Mouse (Mus musculus): ENCODE measurements at regions not wholly inside any gene's neighbourhood (a gene's known extent, or its start where the extent isn't known, plus 50 kb on each side); places are given as distances from the start of the nearest gene placed in this dataset.

DNA sequence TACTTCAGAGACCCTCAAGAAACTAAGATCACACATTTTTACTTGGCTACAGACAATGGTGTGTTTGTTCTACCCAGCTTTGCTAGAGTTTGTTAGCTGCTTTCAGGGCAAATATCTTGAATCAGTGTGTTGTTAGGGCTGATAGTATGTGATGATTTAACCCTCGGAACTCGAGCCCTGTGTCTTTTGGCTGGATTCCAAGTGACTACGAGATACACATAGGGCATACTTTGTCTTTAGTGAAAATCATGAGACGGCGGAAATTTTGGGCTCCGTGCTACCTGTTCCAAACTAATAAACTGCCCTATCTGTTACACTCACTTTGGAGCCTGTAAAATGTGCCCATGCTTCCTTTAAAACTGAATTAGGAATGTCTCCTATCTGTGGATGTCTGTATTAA is 114.9 kb upstream of the Pde3a start:
- no peak for DNase-seq (ENCODE audit: low spot score in 2 of 2)

DNA sequence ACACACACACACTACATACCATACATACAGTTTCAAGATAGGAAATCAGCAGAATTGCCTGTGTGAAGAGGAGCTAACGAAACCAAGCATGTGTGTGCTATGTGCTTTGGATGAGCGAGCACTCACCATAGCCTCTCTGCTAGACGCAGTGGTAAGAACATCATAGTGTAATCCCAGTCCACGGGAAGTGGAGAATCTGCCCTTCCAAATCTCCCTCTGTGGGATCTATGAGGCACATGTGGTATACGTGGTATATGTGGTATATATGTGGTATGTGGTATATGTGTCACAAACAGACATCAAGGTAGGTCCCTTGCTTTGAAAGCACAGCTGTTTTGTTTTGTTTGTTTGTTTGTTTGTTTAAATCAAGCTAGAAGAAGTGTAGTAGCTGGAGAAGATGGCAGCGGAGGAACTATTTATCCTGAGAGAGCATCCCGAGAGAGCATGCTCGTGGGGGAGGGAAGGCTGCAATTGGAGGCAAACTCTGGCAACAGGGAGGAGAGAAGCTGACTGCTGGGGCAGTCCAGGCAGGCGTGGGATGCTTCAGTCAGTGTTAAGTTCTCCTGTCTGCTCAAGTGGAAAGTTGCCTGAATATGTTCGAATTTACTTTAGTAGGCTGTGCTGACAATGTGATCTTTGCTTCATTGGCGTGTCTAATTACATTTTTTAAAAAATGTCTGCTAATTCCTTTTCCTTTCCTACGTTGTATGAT is 112.2 kb upstream of the Pde3a start:
- no peak for DNase-seq (ENCODE audit: low spot score in 2 of 2)

DNA sequence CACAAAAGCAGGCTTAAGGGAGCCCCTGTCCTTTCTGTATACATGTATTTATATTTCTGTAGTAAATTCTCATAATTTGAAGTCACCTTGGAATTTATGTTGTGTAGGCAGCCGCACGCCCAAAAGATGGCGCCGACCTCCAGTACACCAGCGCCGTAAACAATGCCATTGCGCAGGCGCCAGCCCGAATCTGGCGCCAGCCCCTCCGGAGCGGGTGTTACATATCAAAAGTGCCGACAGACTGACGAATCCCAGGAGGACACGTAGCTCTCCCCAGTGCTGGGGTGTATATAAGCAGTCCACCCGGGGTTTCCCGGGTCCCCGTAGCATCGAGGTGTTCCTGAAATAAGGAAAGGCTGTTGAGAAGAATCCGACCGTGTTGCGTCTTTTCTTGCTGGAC is 108.1 kb upstream of the Pde3a start:
- no peak for DNase-seq (ENCODE audit: low spot score in 2 of 2)

DNA sequence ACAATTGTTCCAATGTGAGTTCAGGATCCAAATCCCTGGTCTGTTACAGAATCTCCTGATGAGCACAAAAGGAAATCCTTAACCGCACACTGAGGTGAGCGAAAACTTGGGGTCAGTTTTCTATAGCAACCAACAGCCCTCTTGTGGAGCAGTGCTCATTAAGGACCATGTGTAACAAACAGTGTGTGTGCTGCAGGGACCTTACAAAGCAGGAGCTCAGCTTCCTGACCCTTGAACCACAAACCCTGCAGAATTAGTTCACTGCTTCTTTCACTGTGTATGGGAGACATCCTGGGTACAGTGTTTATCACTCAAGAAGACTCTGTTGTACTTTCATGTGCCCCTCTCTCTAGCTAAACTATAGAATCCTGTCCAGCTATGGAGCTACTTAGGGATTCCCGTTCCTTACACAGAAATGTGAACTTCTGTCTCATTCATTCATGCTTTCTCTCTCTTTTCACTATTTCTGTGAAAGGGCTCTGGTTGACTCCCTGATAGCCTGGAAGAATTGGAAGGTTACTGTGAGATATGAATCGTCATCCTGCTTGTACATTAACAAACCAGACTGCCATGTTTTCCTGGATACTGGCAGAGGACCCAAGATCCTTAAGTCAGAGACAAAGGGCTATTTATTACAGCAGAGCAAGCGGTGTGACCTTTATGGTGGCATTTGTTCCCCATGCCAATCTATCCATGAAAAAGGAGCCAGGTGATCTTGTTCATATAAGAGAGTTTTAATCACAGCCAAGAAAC is 100.5 kb upstream of the Pde3a start:
- no peak for DNase-seq (ENCODE audit: low spot score in 2 of 2)

DNA sequence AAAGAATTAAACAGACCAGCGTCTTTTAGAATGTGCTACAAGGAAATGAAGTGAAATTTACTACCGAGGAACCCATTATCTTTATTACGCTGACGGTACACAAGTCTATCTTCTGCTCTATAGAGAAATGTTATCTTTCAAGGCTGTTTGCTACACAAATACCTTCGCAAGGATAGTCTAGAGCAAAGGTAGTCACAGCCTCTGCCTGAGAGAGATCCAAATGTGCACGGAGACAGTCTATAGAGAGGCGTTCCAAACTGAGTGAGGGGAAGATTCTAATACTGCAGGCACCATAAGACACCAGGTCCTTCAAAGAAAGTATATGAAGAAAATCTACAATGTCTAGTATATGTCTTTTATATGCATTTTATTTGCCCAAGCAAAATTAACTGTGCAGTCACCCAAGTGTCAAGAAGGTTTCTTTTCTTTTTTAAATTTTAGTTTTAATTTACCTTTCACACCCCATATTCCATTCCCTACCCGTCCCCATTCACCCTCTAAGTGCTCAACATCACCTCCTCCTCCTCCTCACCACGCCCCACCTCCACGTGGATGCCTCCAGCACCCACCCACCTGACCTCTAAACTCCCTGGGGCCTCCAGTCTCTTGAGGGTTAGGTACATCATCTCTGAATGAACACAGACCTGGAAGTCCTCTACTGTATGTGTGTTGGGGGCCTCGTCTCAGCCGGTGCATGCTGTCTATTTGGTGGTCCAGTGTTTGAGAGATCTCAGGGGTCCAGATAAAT is 99.7 kb upstream of the Pde3a start:
- no peak for DNase-seq (ENCODE audit: low spot score in 2 of 2)

DNA sequence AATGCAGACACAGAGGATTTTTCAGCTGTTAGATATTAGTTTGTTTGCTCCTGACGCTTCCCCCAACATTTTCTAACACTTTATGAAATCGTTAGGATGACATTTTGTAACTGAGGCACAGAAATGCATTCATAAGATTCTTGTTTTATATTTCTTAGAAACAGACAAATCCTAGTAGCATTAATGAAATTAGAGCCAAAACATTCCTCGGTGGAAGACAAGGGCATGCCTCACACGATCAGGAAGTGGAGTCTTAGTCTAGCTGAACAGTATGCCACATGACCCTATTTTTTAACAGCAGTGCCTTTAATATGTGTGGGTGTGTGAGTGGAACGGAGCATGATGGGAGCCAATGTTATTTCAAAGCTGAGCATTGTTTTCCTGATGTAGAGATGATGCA is 89.7 kb upstream of the Pde3a start:
- DNase-seq (ENCODE audit: low spot score in 2 of 2): no peak

DNA sequence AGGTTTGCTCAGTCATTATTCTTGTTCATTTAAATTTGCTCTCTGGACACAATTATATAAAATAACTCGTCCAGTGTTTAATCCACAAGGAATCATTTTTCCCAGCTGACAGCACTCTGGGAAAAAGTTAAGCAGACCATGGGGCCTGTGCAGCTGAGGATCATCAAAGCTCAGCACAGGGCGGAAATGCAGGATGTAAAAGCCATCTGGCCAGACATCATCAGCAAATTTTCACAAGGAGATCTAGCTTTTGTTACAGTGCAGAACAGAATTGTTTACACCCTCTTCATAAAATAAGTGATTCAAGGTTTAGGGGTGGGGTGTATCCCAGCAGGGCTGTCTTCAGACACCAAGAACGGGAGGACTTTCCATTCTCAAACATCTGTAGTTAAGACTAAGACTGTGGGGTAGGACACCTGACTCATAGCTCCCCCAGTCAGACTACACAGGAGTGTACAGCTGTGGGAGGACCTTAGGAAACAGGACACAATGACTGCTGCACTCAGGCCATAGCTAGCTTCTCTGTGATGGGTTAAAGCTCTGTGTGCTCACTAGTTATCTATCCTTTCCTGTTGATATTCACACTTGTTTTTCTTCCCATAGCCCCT is 87.3 kb upstream of the Pde3a start:
- no peak for DNase-seq (ENCODE audit: low spot score in 2 of 2)

DNA sequence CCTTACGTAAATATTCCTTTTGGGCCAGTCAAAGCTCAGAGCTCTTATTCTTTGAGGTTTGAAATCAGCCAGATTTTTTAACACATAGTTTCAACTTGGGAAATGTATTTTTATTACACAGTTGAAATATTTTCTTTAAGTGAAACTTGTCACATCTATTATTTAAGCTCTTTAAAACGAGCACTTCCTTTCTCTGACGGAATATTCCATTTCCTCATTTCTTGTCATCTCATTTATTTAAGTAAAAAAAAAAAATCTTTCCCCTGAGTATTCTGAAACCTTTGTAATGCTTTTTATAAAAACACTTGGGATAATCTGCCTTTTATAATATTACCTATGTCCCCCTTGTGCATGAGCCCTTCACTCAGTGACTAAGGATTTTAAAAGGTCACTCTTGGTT is 81.8 kb upstream of the Pde3a start:
- no peak for DNase-seq (ENCODE audit: low spot score in 2 of 2)

DNA sequence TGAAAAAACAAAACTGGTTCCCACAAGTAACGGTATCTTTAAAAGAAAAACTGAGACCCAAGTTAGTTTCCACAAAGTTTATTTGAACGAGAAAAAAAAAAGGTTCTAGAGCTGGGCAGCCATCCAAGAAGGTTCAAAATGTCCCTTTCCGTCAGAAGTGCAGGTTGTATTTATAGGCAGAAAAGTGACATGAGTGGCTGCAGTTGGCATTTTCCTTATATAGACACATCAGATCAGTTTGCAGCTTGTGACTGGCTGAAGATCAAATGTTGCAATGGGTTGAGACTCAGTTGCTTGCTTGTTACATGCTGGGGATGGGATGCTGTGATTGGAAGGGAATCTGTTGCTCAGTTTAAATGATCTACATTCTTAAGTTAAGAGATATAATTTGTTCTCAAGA is 80.7 kb upstream of the Pde3a start:
- no peak for DNase-seq (ENCODE audit: low spot score in 2 of 2)

DNA sequence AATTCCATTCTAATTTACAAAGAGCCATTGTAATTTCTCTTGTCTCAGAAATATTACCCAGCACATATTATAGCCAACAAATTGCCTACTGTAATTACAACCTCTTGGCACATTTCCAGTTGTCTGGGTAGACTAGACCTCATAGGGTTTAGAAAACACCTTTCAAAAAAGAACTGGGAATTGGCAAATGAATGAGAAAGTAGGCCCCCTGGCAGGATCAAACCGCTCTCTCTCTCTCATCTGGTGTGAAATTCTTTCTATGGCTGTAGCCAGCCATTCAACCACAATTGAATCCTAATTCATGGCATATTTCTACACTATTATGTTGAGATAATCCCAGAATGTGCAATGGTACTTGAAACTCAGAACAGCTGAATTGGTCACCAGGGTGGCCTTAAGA is 65.3 kb upstream of the Pde3a start:
- DNase-seq (ENCODE audit: low spot score in 2 of 2): no peak

DNA sequence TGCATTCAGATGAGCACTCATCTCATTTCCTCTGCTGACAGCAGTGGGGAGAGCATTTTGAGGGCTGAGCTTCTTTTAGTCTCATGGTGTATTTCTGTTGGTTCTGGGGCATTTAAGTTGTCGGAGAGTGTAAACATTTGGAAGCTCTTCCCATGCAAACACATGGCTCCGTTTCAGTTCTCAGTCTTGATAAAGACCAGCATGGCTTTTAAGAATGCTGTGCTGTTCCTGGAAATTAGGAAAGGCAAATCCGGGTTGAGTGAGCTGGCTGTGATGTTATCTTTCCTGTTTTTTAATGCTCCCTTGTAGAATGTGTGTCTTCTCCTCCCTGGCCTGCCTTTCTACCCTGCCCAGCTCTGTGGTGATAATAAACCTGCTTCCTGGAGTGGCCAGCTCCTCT is 61.0 kb upstream of the Pde3a start:
- no peak for DNase-seq (ENCODE audit: low spot score in 2 of 2)

DNA sequence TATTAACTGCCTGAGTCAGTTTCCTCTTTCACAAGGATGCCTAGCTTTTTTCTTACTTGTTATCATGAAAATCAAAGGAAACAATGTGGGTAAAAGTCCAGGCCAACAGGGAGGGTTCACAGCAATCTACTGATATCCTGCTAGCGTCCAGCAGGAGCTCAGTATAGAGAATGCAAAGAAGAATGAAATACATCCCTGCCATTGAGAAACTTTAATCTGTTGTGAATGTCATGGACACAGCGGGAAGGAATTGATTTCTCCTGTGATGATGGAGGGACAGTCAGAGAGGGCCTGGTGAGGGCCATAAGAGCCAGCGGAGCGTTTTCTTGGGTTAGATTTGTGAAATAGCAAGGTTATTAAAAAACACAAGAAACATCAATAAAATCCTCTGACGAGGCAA is 60.0 kb upstream of the Pde3a start:
- no peak for DNase-seq (ENCODE audit: low spot score in 2 of 2)

DNA sequence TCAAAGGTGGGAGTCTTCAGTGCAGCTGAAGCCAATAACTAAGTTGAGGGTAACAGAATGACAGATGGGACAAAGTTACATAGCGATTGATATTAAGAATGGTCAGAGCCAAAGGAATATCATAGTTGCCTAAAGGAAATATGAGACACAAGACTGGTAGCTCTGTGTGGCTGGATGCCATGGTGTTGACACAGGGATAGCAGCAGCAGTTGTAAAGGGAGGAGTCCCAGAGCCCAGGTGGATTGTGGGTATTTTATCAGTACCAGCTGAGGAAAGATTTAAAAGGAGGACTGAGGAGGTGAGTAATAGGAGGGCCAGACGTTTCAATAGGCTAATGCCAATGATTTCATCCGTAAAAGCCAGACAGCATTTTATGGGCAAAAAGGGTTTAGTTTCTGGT is 59.4 kb upstream of the Pde3a start:
- no peak for DNase-seq (ENCODE audit: low spot score in 2 of 2)

DNA sequence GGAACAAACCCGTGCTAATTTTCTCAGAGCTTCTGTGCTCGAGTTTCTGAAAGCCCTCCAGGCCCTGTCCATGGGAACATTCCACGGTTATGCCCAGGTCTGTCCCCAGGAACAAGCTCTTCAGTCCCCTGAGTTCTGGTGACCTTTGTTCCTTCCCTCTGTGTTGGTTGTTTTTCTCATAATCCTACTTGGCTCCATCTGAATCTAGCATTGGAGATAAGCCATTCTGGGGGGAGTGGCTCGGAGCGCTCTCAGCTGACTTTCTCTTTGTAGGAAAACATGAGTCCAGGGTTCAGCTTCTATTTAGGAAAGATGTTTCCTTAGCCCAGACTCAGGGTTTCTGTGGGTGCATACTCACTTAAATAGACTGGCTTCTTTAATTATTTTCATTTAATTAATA is 58.7 kb upstream of the Pde3a start:
- no peak for DNase-seq (ENCODE audit: low spot score in 2 of 2)

DNA sequence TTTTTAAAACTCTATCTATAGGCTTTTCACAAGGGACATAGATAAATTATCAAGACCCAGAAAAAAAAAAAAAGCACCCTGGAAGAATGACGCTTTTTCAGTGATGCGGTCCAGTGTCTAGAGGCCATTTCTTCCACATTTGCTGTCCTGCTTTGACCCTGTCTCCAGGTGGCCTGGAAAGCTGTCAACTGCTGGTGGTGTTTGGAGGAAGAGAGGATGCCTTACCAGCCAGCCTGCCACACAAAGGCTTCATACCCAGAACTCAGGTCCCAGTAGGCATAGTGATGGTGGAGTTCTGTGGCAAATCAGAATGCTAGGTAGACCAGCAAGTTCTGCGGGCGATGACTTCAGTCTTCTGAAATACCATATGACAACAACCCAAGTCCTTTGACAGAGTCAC is 51.6 kb upstream of the Pde3a start:
- no peak for DNase-seq (ENCODE audit: low spot score in 2 of 2)

Data from thymus, postnatal 10 days (tissue).